Mouse (Mus musculus) E14TG2a.4 (cell line): ENCODE measurements around the gene Ndufb7.

Experiments used
- CTCF ChIP-seq: conservative IDR thresholded peaks from 2 replicates; pipeline ENCODE4 v1.5.1; 2014; ENCODE audit warnings: low read length
- NANOG ChIP-seq: IDR thresholded peaks from 2 replicates; pipeline ENCODE4 v1.6.1; 2014; ENCODE audit warnings: borderline replicate concordance, low read length, mixed read lengths

GRCm38 (mm10) chr8:83573140-83573875 lies 6.8 kb downstream of the Ndufb7 start:
- TF ChIP-seq CTCF (no peak), NANOG (no peak)
